Mouse (Mus musculus): ENCODE data around the gene Pik3r1. TPM values are rescaled to one million over a fixed set of nuclear protein-coding genes. Genes with fewer than 3 reads are reported as not detected.
A peak's percentile ranks its signal among the peaks of the same experiment; 100 is the strongest.

Gene Pik3r1
- total and polyA plus RNA-seq, 2 experiments from 2014 or later: 16.3 to 31.6 TPM

DNA sequence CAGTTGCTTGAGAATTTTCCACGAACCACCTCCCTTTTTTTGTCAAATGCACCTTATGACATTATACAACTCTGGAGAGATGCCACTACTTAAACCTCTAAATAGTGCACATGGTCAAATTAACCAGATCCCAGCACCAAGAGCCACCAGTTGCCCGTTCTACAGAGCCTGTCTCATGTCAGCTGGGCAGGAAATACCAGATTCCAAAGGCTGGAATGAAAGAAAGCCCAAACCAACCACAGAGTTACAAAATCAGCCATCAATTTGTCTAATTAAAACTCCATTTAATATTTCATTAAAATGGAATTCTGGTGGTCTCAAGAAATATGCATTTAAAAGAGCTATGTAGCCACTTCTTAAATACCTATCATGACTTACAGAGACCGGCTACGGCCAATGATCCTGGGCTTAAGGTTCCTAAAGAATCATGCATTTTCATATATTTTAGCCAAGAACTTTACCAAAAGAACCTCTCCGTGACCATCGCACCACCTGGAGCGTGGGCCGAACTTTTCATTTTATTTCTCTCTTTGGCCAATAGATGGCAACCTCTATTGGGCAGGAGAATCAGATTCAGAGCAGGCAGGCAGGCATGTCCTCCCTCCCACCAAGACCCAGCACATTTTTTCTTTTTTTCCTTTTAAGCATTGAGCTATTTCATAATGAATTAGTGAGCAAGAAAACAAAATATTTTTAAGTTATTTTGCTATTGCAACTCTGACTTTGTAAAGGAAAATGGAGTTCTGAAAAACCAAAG is 32.5 kb downstream of the Pik3r1 start:
- peak; percentile 68 for TF ChIP-seq CTCF (IDR thresholded peaks at IDR 0.05; ENCODE audit: low read depth)
- TF ChIP-seq EP300 (IDR thresholded peaks at IDR 0.05; ENCODE audit: low read depth): no peak
- Histone ChIP-seq H3K27me3 (ENCODE audit: control insufficient read depth, insufficient read depth, low read length) (no peaks in the 10 kb centered on the region), H3K4me1 (ENCODE audit: control insufficient read depth, insufficient read depth) (peaks cover 31% of the 10 kb centered on the region), H3K27ac (ENCODE audit: low read depth) (no peak overlapping the region), H3K9me3 (replicated peaks; ENCODE audit: control insufficient read depth, low read length) (no peaks in the 10 kb centered on the region), H3K36me3 (replicated peaks; ENCODE audit: control insufficient read depth, insufficient read depth, low read length) (no peaks in the 10 kb centered on the region), H3K9ac (replicated peaks; ENCODE audit: low read depth, low read length) (no peak overlapping the region), H3K4me2 (ENCODE audit: low read depth, low read length) (no peak overlapping the region), H3K4me3 (ENCODE audit: low read depth, low read length) (no peak overlapping the region)
- 54% methylated on average over 8 of the region's 8 CpGs for WGBS
- DNase-seq (ENCODE audit: low spot score) (peak; percentile 61), ATAC-seq (ENCODE audit: insufficient read depth, low read depth) (no peak)

DNA sequence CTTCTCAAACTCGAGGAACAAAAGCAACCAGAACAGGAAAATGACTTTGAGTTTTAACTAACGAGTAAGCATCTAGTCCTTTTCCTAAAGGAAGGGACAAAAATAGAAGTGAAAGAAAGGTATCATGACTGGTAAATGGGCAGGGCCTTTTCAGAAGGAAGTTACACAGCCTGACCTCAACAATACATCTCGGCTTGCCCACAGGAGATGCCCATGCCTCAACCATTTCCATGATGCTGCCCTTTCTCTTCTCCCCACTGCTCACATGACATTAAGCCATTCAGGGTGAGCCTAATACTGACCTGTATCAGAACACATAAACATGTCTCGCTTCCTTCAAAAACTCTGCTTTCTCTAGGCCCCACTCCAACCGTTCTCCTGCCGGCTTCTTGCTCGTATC is 33.8 kb downstream of the Pik3r1 start:
- no peak overlapping the region for H3K9ac ChIP-seq (replicated peaks; ENCODE audit: low read depth, low read length)
- H3K9me3 ChIP-seq (replicated peaks; ENCODE audit: control insufficient read depth, low read length): no peaks in the 10 kb centered on the region
- no peak overlapping the region for H3K4me2 ChIP-seq (ENCODE audit: low read depth, low read length)
- DNase-seq (ENCODE audit: low spot score) (no peak), ATAC-seq (ENCODE audit: insufficient read depth, low read depth) (no peak)
- WGBS: 74% methylated on average over 7 of the region's 7 CpGs
- H3K27ac ChIP-seq (ENCODE audit: low read depth): no peak overlapping the region
- TF ChIP-seq EP300 (IDR thresholded peaks at IDR 0.05; ENCODE audit: low read depth) (no peak), CTCF (IDR thresholded peaks at IDR 0.05; ENCODE audit: low read depth) (no peak)
- H3K27me3 ChIP-seq (ENCODE audit: control insufficient read depth, insufficient read depth, low read length): no peaks in the 10 kb centered on the region
- H3K4me3 ChIP-seq (ENCODE audit: low read depth, low read length): no peak overlapping the region
- H3K4me1 ChIP-seq (ENCODE audit: control insufficient read depth, insufficient read depth): peaks cover 39% of the 10 kb centered on the region
- H3K36me3 ChIP-seq (replicated peaks; ENCODE audit: control insufficient read depth, insufficient read depth, low read length): no peaks in the 10 kb centered on the region

DNA sequence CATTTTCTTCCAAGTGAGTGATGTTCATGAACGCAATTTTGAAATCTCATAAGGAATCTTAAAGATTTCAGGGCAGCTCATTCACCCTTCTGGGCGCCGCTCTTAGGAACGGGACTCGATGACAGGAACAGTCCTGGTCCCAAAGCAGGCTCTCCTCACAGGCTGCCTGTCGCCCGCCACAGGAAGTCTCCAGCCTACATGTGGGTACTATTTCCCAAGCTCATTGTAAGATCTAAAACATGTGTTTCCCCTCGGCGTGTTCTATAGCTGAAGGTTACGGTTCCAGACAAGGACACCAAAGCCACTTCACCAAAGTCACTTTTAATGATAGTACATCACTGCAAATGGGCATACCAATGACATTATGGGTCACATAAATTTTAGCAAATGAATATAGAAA is 35.3 kb downstream of the Pik3r1 start:
- no peak overlapping the region for H3K4me3 ChIP-seq (ENCODE audit: low read depth, low read length)
- no peak overlapping the region for H3K27ac ChIP-seq (ENCODE audit: low read depth)
- no peak overlapping the region for H3K9ac ChIP-seq (replicated peaks; ENCODE audit: low read depth, low read length)
- no peaks in the 10 kb centered on the region for H3K36me3 ChIP-seq (replicated peaks; ENCODE audit: control insufficient read depth, insufficient read depth, low read length)
- no peaks in the 10 kb centered on the region for H3K9me3 ChIP-seq (replicated peaks; ENCODE audit: control insufficient read depth, low read length)
- peak overlapping the region; percentile 8; the same call in 1 of the 2 replicates for H3K4me2 ChIP-seq (ENCODE audit: low read depth, low read length)
- TF ChIP-seq CTCF (IDR thresholded peaks at IDR 0.05; ENCODE audit: low read depth) (no peak), EP300 (IDR thresholded peaks at IDR 0.05; ENCODE audit: low read depth) (no peak)
- no peak for DNase-seq (ENCODE audit: low spot score)
- no peak for ATAC-seq (ENCODE audit: insufficient read depth, low read depth)
- WGBS: 73% methylated on average over 10 of the region's 10 CpGs
- H3K4me1 ChIP-seq (ENCODE audit: control insufficient read depth, insufficient read depth): peaks cover 34% of the 10 kb centered on the region
- H3K27me3 ChIP-seq (ENCODE audit: control insufficient read depth, insufficient read depth, low read length): no peaks in the 10 kb centered on the region

DNA sequence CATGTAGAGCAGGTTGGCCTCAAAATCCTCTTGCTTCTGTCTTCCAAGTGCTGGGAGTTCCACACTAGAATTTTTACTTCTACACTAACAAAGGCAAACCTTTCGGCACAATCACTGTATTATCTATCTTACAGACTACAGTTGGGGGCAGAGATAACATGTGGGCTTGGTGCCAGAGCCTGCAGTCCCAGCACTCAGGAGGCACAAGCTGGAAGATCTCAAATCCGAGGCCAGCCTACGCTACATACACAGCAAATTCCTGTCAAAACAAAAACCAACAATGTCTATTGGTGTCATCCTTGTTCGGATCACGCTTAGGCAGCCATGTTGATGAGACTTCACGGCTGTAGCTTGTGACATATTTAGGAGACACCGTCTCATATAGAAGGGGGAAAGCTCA is 36.2 kb downstream of the Pik3r1 start:
- Histone ChIP-seq H3K4me1 (ENCODE audit: control insufficient read depth, insufficient read depth) (peaks cover 34% of the 10 kb centered on the region), H3K27ac (ENCODE audit: low read depth) (no peak overlapping the region), H3K9me3 (replicated peaks; ENCODE audit: control insufficient read depth, low read length) (no peaks in the 10 kb centered on the region), H3K4me3 (ENCODE audit: low read depth, low read length) (no peak overlapping the region), H3K27me3 (ENCODE audit: control insufficient read depth, insufficient read depth, low read length) (no peaks in the 10 kb centered on the region), H3K36me3 (replicated peaks; ENCODE audit: control insufficient read depth, insufficient read depth, low read length) (no peaks in the 10 kb centered on the region), H3K4me2 (ENCODE audit: low read depth, low read length) (no peak overlapping the region), H3K9ac (replicated peaks; ENCODE audit: low read depth, low read length) (no peak overlapping the region)
- DNase-seq (ENCODE audit: low spot score) (no peak), ATAC-seq (ENCODE audit: insufficient read depth, low read depth) (no peak)
- 65% methylated on average over 7 of the region's 7 CpGs for WGBS
- no peak for TF ChIP-seq EP300 (IDR thresholded peaks at IDR 0.05; ENCODE audit: low read depth)
- no peak for TF ChIP-seq CTCF (IDR thresholded peaks at IDR 0.05; ENCODE audit: low read depth)

DNA sequence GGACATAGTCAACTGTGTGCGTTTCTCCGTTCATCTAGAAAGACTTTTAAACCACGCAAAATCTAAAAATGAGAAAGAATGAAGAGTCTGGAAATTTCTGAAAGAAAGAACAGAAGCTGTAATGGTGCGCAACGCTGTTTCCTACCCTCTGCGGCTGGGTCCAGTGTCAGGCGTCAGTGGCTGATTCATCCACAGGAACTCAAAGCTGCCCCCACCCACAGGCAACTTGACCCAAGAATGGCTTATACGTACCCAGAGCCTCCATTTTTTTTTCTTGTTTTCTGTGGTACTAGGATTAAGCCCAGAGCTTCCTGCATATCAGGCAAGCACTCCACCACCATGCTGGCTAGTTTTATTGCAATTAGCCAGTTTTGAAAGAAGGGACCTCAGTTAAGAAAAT is 37.7 kb downstream of the Pik3r1 start:
- DNase-seq (ENCODE audit: low spot score) (no peak), ATAC-seq (ENCODE audit: insufficient read depth, low read depth) (no peak)
- no peak overlapping the region for H3K27ac ChIP-seq (ENCODE audit: low read depth)
- no peaks in the 10 kb centered on the region for H3K9me3 ChIP-seq (replicated peaks; ENCODE audit: control insufficient read depth, low read length)
- H3K36me3 ChIP-seq (replicated peaks; ENCODE audit: control insufficient read depth, insufficient read depth, low read length): no peaks in the 10 kb centered on the region
- no peak overlapping the region for H3K4me2 ChIP-seq (ENCODE audit: low read depth, low read length)
- peaks cover 31% of the 10 kb centered on the region for H3K4me1 ChIP-seq (ENCODE audit: control insufficient read depth, insufficient read depth)
- H3K27me3 ChIP-seq (ENCODE audit: control insufficient read depth, insufficient read depth, low read length): no peaks in the 10 kb centered on the region
- H3K9ac ChIP-seq (replicated peaks; ENCODE audit: low read depth, low read length): no peak overlapping the region
- H3K4me3 ChIP-seq (ENCODE audit: low read depth, low read length): no peak overlapping the region
- WGBS: 80% methylated on average over 8 of the region's 8 CpGs
- TF ChIP-seq EP300 (IDR thresholded peaks at IDR 0.05; ENCODE audit: low read depth): no peak
- no peak for TF ChIP-seq CTCF (IDR thresholded peaks at IDR 0.05; ENCODE audit: low read depth)

All from heart, postnatal 0 days (tissue).